Mouse (Mus musculus): ENCODE measurements around the gene Olfr1051.
"Not testable (repeated sequence)": the region's sequence is repeated elsewhere in the genome, so short reads cannot be mapped to it uniquely, and the experiment has no call there.

Olfr1051 gene

GRCm38 (mm10) chr2:86278988-86279387 lies at the start of gene Olfr1051:
TSS of gene Olfr1051 (minus strand) at chr2:86279088.
- DNase-seq (ENCODE audit: extremely low spot score), result not testable (repeated sequence)

- no peak for DNase-seq (ENCODE audit: extremely low spot score)
These were observed 36.3 kb upstream of the Olfr1051 start, which contains the start of gene Olfr1053 for GRCm38 (mm10) chr2:86315184-86315583. TSS of gene Olfr1053 (minus strand) at chr2:86315284.

- no peak for DNase-seq (ENCODE audit: extremely low spot score)
These were observed 13.3 kb upstream of the Olfr1051 start, which contains the start of gene Olfr1052 for GRCm38 (mm10) chr2:86292155-86292554. TSS of gene Olfr1052 (plus strand) at chr2:86292455.

GRCm38 (mm10) chr2:86258228-86258627 lies 20.7 kb downstream of the Olfr1051 start, which contains the start of gene Olfr1049:
TSS of gene Olfr1049 (minus strand) at chr2:86258328.
- not testable (repeated sequence) for DNase-seq (ENCODE audit: extremely low spot score)

- DNase-seq (ENCODE audit: extremely low spot score), result no peak
These were observed 38.7 kb downstream of the Olfr1051 start, which contains the start of gene Olfr1048 for GRCm38 (mm10) chr2:86240189-86240588. TSS of gene Olfr1048 (minus strand) at chr2:86240289.

GRCm38 (mm10) chr2:86231301-86231700 lies 47.6 kb downstream of the Olfr1051 start, which contains the start of gene Olfr1047:
TSS of gene Olfr1047 (minus strand) at chr2:86231401.
- DNase-seq (ENCODE audit: extremely low spot score), result no peak

Data from embryo, embryonic 9.5 days (tissue).